Mouse (Mus musculus) MEL (cell line): Measurements from ENCODE around the gene Gm10837.

Experiments used
- CTCF ChIP-seq, 3 experiments: IDR thresholded peaks in 2 of 3; conservative IDR thresholded peaks in 1 of 3; 2 replicates each; pipeline ENCODE4 v1.5.1; 2011 to 2012; ENCODE audit warnings: low read length in 3 of 3, low read depth in 2 of 3, mild to moderate bottlenecking in 2 of 3, improper control_type of control experiment in 1 of 3, inconsistent platforms in 1 of 3, mixed read lengths in 1 of 3, moderate library complexity in 1 of 3; ENCODE audit not compliant: control insufficient read depth in 1 of 3, insufficient read depth in 1 of 3, poor library complexity in 1 of 3, severe bottlenecking in 1 of 3
- ELF1 ChIP-seq: IDR thresholded peaks from 2 replicates; pipeline ENCODE4 v1.6.1; 2014; ENCODE audit warnings: low read depth, mild to moderate bottlenecking, inconsistent platforms, low read length, improper control_type of control experiment, moderate library complexity
- ETS1 ChIP-seq: IDR thresholded peaks from 2 replicates; pipeline ENCODE4 v1.6.1; 2012; ENCODE audit warnings: low read depth, mild to moderate bottlenecking, inconsistent platforms, low read length, improper control_type of control experiment, moderate library complexity
- GATA1 ChIP-seq: IDR thresholded peaks from 2 replicates; pipeline ENCODE4 v1.6.1; 2011; ENCODE audit warnings: low read depth, low read length, improper control_type of control experiment
- MAX ChIP-seq: IDR thresholded peaks from 2 replicates; pipeline ENCODE4 v1.6.1; 2011; ENCODE audit warnings: low read length, improper control_type of control experiment
- POLR2A ChIP-seq, 2 experiments: IDR thresholded peaks; 2 replicates each; pipeline ENCODE4 v1.6.1; 2011 to 2012; ENCODE audit warnings: low read length in 2 of 2, mild to moderate bottlenecking in 2 of 2, control low read depth in 1 of 2, improper control_type of control experiment in 1 of 2, low read depth in 1 of 2, moderate library complexity in 1 of 2; ENCODE audit not compliant: control insufficient read depth in 1 of 2, insufficient read depth in 1 of 2, poor library complexity in 1 of 2
- RCOR1 ChIP-seq: IDR thresholded peaks from 2 replicates; pipeline ENCODE4 v1.6.1; 2012; ENCODE audit warnings: low read depth, mild to moderate bottlenecking, inconsistent platforms, low read length, improper control_type of control experiment
- USF2 ChIP-seq, 2 experiments: IDR thresholded peaks; 2 replicates each; pipeline ENCODE4 v1.6.1; 2011 to 2012; ENCODE audit warnings: improper control_type of control experiment in 2 of 2, low read length in 2 of 2, borderline replicate concordance in 1 of 2, inconsistent platforms in 1 of 2, low read depth in 1 of 2, mild to moderate bottlenecking in 1 of 2; ENCODE audit not compliant: insufficient read depth in 1 of 2
- ZC3H11A ChIP-seq: IDR thresholded peaks from 2 replicates; pipeline ENCODE4 v1.6.1; 2012; ENCODE audit warnings: low read depth, mild to moderate bottlenecking, inconsistent platforms, low read length, improper control_type of control experiment

- TF ChIP-seq POLR2A (IDR thresholded peaks at IDR 0.05; ENCODE audit: control insufficient read depth in 1 of 2, insufficient read depth in 1 of 2, low read depth in 1 of 2, low read length in 2 of 2, poor library complexity in 1 of 2) (no peak; a peak in 1 of 4 replicates), ZC3H11A (no peak), CTCF (IDR thresholded peaks at IDR 0.05 in 2 of 3, conservative IDR thresholded peaks at IDR 0.05 in 1 of 3; ENCODE audit: control insufficient read depth in 1 of 3, insufficient read depth in 1 of 3, low read depth in 2 of 3, low read length in 3 of 3, poor library complexity in 1 of 3, severe bottlenecking in 1 of 3) (no peak), GATA1 (no peak), ELF1 (no peak), USF2 (IDR thresholded peaks at IDR 0.05; ENCODE audit: borderline replicate concordance in 1 of 2, insufficient read depth in 1 of 2, low read depth in 1 of 2, low read length in 2 of 2) (no peak), RCOR1 (no peak), MAX (no peak; the same call in 1 of the 2 replicates), ETS1 (no peak; the same call in 1 of the 2 replicates)
Measured at GRCm38 (mm10) chr14:122461500-122461899, 28.9 kb upstream of the Gm10837 start.
